Mouse (Mus musculus): ENCODE results near the gene Ptn. TPM values are rescaled to one million over a fixed set of nuclear protein-coding genes. Genes with fewer than 3 reads are reported as not detected.

The Ptn gene
- polyA plus RNA-seq, 1 experiment from 2014 or later, result 858 TPM

DNA sequence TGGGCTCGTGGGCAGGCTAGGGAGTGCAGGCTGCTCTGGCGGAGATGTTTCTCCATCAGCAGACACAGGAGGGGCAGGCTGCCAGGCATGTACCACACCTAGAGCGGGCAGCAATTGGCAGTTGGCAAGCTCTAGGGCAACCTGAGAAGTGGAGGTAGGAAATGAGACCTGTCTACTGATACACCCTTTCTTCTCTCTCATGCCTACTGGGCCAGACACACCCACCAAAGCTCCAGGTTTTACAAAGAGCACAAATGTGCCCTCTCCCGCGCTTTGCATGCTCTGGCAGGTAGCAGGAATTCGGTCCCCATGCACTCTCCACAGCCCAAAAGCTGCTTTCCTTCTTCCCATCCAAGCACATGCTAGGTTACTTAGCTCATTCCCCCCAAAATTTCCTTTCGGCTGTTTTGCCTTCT is 701 bp downstream of the Ptn start:
- ATAC-seq (ENCODE audit: low read depth) (peak; percentile 76), DNase-seq (ENCODE audit: low spot score) (peak; percentile 84)
- no peaks in the 10 kb centered on the region for H3K9me3 ChIP-seq (ENCODE audit: control insufficient read depth, low read length)
- peak overlapping the region; percentile 79 for H3K9ac ChIP-seq (ENCODE audit: low read depth, low read length)
- H3K27ac ChIP-seq (replicated peaks; ENCODE audit: low read depth, low read length), result peak overlapping the region; percentile 96
- peak overlapping the region; percentile 62 for H3K4me3 ChIP-seq (ENCODE audit: low read depth, low read length)
- 1% methylated on average over 5 of the region's 7 CpGs for WGBS
- H3K4me1 ChIP-seq (ENCODE audit: control insufficient read depth, insufficient read depth, low read length), result peaks cover 16% of the 10 kb centered on the region
- peaks cover 22% of the 10 kb centered on the region for H3K36me3 ChIP-seq (ENCODE audit: control insufficient read depth, insufficient read depth, low read length)
- H3K27me3 ChIP-seq (replicated peaks; ENCODE audit: control insufficient read depth, insufficient read depth, low read length), result no peaks in the 10 kb centered on the region
- peak overlapping the region; percentile 56 for H3K4me2 ChIP-seq (ENCODE audit: low read depth, low read length)

DNA sequence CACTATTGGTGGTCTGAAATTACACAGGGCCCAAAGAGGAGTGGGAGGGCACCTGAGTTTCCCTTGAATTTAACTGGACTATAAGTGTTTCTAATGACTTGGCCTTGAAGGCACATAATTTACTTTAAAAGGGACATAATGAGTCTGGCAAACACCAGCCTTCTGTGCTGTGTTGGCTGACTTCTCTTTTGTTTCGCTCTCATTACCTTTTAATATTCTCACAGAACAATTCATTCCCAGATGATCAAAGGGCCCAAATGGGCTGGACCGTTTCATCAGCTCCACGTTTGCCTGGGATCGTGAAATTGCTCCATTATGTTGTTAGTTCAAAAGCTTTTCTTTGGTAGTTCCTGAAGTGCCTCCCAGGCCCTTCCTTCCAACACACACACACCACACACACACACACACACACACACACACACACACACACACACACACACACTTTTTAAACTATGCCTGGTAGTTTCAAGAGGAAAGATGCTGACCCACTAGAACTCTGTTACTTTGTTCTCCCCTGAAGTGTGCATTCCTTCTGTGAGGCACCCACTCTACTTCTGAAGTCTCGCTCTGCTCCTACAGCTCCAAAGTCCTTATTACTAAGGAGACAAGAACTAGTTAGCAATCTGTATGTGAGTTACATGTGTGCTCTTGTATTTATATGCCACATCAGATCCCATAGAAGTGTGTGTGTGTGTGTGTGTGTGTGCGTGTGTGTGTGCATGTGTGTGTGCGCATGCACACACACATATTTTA is 1.5 kb downstream of the Ptn start:
- DNase-seq (ENCODE audit: low spot score) (no peak), ATAC-seq (ENCODE audit: low read depth) (no peak)
- Histone ChIP-seq H3K4me2 (ENCODE audit: low read depth, low read length) (peak overlapping the region; percentile 56), H3K4me3 (ENCODE audit: low read depth, low read length) (peak overlapping the region; percentile 62), H3K27ac (replicated peaks; ENCODE audit: low read depth, low read length) (peak overlapping the region; percentile 96), H3K9me3 (ENCODE audit: control insufficient read depth, low read length) (no peaks in the 10 kb centered on the region), H3K27me3 (replicated peaks; ENCODE audit: control insufficient read depth, insufficient read depth, low read length) (no peaks in the 10 kb centered on the region), H3K36me3 (ENCODE audit: control insufficient read depth, insufficient read depth, low read length) (peaks cover 30% of the 10 kb centered on the region), H3K9ac (ENCODE audit: low read depth, low read length) (peak overlapping the region; percentile 79), H3K4me1 (ENCODE audit: control insufficient read depth, insufficient read depth, low read length) (peaks cover 16% of the 10 kb centered on the region)
- WGBS, result 22% methylated on average over 7 of the region's 7 CpGs

DNA sequence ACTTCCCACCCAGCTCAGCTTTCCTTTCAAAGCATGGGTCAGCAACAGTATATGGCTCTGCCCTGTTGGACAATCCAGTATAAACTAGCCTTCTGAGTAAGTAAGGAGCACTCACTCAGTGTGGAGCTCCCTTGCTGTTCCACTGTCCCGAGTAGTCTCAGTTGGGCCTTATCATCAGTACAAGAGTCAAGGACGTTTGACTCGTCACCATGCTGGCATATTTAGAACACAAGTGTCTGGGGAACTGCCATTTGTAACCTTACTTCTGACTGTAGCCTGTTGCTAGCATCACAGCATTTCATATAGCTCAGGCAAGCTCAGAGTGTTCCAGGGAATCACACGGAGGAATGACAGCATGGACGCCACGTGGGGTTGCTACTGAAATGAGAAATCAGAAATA is 3.1 kb downstream of the Ptn start:
- peak overlapping the region; percentile 62 for H3K4me3 ChIP-seq (ENCODE audit: low read depth, low read length)
- no peak for ATAC-seq (ENCODE audit: low read depth)

GRCm38 (mm10) chr6:36800309-36800946 is 9.6 kb downstream of the Ptn start:
- no peak for DNase-seq (ENCODE audit: low spot score)
- no peaks in the 10 kb centered on the region for H3K27me3 ChIP-seq (replicated peaks; ENCODE audit: control insufficient read depth, insufficient read depth, low read length)
- no peak overlapping the region for H3K9ac ChIP-seq (ENCODE audit: low read depth, low read length)
- no peak overlapping the region for H3K4me3 ChIP-seq (ENCODE audit: low read depth, low read length)
- WGBS, result 74% methylated on average over 5 of the region's 5 CpGs
- no peaks in the 10 kb centered on the region; the same call in 1 of the 2 replicates for H3K4me1 ChIP-seq (ENCODE audit: control insufficient read depth, insufficient read depth, low read length)
- ATAC-seq (ENCODE audit: low read depth), result no peak
- no peak overlapping the region for H3K4me2 ChIP-seq (ENCODE audit: low read depth, low read length)
- peak overlapping the region; percentile 3; the same call in 1 of the 2 replicates for H3K27ac ChIP-seq (replicated peaks; ENCODE audit: low read depth, low read length)
- peaks cover 28% of the 10 kb centered on the region; the same call in 1 of the 2 replicates for H3K36me3 ChIP-seq (ENCODE audit: control insufficient read depth, insufficient read depth, low read length)
- H3K9me3 ChIP-seq (ENCODE audit: control insufficient read depth, low read length), result no peaks in the 10 kb centered on the region

More for the DNA sequence above, 3.1 kb downstream of the Ptn start:
- Histone ChIP-seq H3K9ac (ENCODE audit: low read depth, low read length) (no peak overlapping the region), H3K27ac (replicated peaks; ENCODE audit: low read depth, low read length) (0 out of 2 replicates have a peak overlapping the region, but pooled peaks have one; percentile 10), H3K4me2 (ENCODE audit: low read depth, low read length) (peak overlapping the region; percentile 56), H3K9me3 (ENCODE audit: control insufficient read depth, low read length) (no peaks in the 10 kb centered on the region), H3K4me1 (ENCODE audit: control insufficient read depth, insufficient read depth, low read length) (peaks cover 14% of the 10 kb centered on the region), H3K36me3 (ENCODE audit: control insufficient read depth, insufficient read depth, low read length) (peaks cover 35% of the 10 kb centered on the region), H3K27me3 (replicated peaks; ENCODE audit: control insufficient read depth, insufficient read depth, low read length) (no peaks in the 10 kb centered on the region)
- no peak for DNase-seq (ENCODE audit: low spot score)
- 84% methylated on average over 6 of the region's 6 CpGs for WGBS

DNA sequence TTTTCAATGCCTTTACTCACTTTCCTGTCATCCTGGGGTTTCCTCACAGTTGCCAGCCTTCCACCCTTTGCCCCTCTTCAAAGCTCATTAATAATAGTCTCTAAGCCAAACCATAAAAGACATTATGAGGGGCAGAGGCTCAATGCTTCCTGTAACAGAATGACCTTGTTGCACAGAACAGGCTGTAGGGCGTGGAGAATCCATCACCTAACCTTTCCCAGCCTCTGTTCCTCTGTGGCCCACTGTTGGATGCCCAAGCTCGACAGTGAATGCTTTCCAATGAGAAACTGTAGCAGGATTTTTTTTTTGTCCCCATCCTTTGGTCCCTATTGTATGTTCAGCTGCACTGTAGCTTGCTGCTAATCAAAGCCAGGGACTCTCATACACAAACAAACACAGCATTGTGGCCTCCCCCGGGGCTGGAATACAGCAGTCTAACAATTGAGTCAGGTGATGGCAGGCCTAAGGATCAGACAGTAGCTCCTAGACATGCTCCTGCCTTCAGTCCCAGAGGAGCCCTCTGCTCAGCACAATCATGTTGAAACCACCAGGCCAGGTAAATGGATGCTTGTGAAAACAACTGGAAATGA is 12.9 kb downstream of the Ptn start:
- Histone ChIP-seq H3K4me3 (ENCODE audit: low read depth, low read length) (no peak overlapping the region), H3K4me1 (ENCODE audit: control insufficient read depth, insufficient read depth, low read length) (peaks cover 12% of the 10 kb centered on the region; the same call in 1 of the 2 replicates), H3K9me3 (ENCODE audit: control insufficient read depth, low read length) (no peaks in the 10 kb centered on the region), H3K4me2 (ENCODE audit: low read depth, low read length) (no peak overlapping the region), H3K9ac (ENCODE audit: low read depth, low read length) (no peak overlapping the region), H3K27me3 (replicated peaks; ENCODE audit: control insufficient read depth, insufficient read depth, low read length) (no peaks in the 10 kb centered on the region), H3K36me3 (ENCODE audit: control insufficient read depth, insufficient read depth, low read length) (peaks cover 19% of the 10 kb centered on the region; the same call in 1 of the 2 replicates), H3K27ac (replicated peaks; ENCODE audit: low read depth, low read length) (no peak overlapping the region)
- ATAC-seq (ENCODE audit: low read depth), result no peak
- DNase-seq (ENCODE audit: low spot score), result no peak
- 37% methylated on average over 3 of the region's 3 CpGs for WGBS

GRCm38 (mm10) chr6:36794535-36794934 is 15.5 kb downstream of the Ptn start:
- WGBS, result 72% methylated on average over 4 of the region's 4 CpGs
- Histone ChIP-seq H3K4me3 (ENCODE audit: low read depth, low read length) (no peak overlapping the region), H3K27ac (replicated peaks; ENCODE audit: low read depth, low read length) (no peak overlapping the region), H3K4me2 (ENCODE audit: low read depth, low read length) (no peak overlapping the region), H3K36me3 (ENCODE audit: control insufficient read depth, insufficient read depth, low read length) (peaks cover 15% of the 10 kb centered on the region; the same call in 1 of the 2 replicates), H3K27me3 (replicated peaks; ENCODE audit: control insufficient read depth, insufficient read depth, low read length) (no peaks in the 10 kb centered on the region), H3K4me1 (ENCODE audit: control insufficient read depth, insufficient read depth, low read length) (peaks cover 12% of the 10 kb centered on the region; the same call in 1 of the 2 replicates), H3K9ac (ENCODE audit: low read depth, low read length) (no peak overlapping the region), H3K9me3 (ENCODE audit: control insufficient read depth, low read length) (no peaks in the 10 kb centered on the region)
- ATAC-seq (ENCODE audit: low read depth) (no peak), DNase-seq (ENCODE audit: low spot score) (no peak)

- ATAC-seq (ENCODE audit: low read depth) (no peak), DNase-seq (ENCODE audit: low spot score) (no peak)
- no peaks in the 10 kb centered on the region for H3K27me3 ChIP-seq (replicated peaks; ENCODE audit: control insufficient read depth, insufficient read depth, low read length)
- no peak overlapping the region for H3K9ac ChIP-seq (ENCODE audit: low read depth, low read length)
- no peak overlapping the region for H3K4me2 ChIP-seq (ENCODE audit: low read depth, low read length)
- no peak overlapping the region for H3K4me3 ChIP-seq (ENCODE audit: low read depth, low read length)
- peaks cover 15% of the 10 kb centered on the region; the same call in 1 of the 2 replicates for H3K36me3 ChIP-seq (ENCODE audit: control insufficient read depth, insufficient read depth, low read length)
- no peak overlapping the region for H3K27ac ChIP-seq (replicated peaks; ENCODE audit: low read depth, low read length)
- peaks cover 16% of the 10 kb centered on the region for H3K4me1 ChIP-seq (ENCODE audit: control insufficient read depth, insufficient read depth, low read length)
- no peaks in the 10 kb centered on the region for H3K9me3 ChIP-seq (ENCODE audit: control insufficient read depth, low read length)
- WGBS, result 69% methylated on average over 5 of the region's 5 CpGs
Measured at GRCm38 (mm10) chr6:36793775-36794174, 16.2 kb downstream of the Ptn start.

DNA sequence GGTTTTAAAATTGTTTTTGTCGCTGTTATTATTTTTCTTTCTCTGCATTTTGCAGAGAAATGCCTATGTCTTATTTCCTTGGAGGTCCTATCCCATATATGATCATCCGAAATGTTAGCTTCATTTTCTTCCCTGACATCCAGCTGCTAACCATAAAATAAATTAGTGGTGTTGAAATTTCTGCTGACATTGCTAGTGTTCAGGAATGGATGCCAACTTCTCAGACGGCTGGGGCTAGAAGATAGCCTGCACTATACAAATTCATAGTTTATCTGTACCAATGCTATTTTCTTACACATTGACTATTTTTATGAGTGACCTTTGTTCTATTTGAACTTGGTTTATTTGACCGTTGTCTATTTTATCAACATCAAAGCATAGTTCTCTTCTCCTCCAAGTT is 20.8 kb downstream of the Ptn start:
- Histone ChIP-seq H3K27ac (replicated peaks; ENCODE audit: low read depth, low read length) (no peak overlapping the region), H3K4me3 (ENCODE audit: low read depth, low read length) (no peak overlapping the region), H3K9me3 (ENCODE audit: control insufficient read depth, low read length) (no peaks in the 10 kb centered on the region), H3K27me3 (replicated peaks; ENCODE audit: control insufficient read depth, insufficient read depth, low read length) (no peaks in the 10 kb centered on the region), H3K4me1 (ENCODE audit: control insufficient read depth, insufficient read depth, low read length) (peaks cover 32% of the 10 kb centered on the region), H3K9ac (ENCODE audit: low read depth, low read length) (no peak overlapping the region), H3K36me3 (ENCODE audit: control insufficient read depth, insufficient read depth, low read length) (peaks cover 27% of the 10 kb centered on the region), H3K4me2 (ENCODE audit: low read depth, low read length) (no peak overlapping the region)
- no peak for DNase-seq (ENCODE audit: low spot score)
- WGBS, result 52% methylated on average over 4 of the region's 4 CpGs
- ATAC-seq (ENCODE audit: low read depth), result no peak
